ENCODE assay signal across 8 mouse cellular contexts in the genomic region with DNA sequence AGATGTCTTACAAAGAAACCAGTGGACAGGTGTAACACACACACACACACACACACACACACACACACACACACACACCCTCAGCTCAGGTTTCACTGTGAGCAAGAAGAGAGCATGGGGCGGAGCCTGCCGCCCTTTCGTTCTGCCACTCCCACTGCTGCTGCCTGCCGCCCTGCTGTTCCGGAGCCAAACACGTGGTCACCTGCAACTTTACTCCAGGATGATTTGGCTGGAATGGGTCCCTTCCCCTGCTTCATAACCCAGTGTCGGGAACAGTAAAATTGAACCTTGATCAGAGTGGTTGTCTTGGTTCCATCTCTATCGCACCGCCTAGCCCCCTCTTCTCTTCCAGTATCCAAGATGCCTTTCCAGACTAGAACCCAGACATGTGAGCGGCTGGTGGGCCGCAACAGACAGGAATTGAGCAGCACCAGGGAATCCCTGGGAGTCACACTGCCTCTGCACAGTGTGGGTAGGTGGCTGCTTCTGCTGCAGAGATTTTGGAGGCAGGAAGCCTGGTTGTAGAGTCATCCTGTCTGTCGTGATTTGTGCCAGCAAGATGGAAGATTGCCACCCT. TPM values are rescaled to one million over a fixed set of nuclear protein-coding genes. Genes with fewer than 3 reads are reported as not detected.
A peak's percentile ranks its signal among the peaks of the same experiment; 100 is the strongest.
DNase-seq lines count a peak whose midpoint lies in the region; ATAC-seq lines count a peak whose summit lies in the region.

No protein-coding gene starts in this region.

- no peak overlapping the region for H3K9ac ChIP-seq in hindbrain, embryonic 15.5 days
- H3K9ac ChIP-seq in midbrain, embryonic 15.5 days, result no peak overlapping the region

- peak; percentile 54; the same call in 1 of the 2 replicates for ATAC-seq in hindbrain, embryonic 15.5 days (ENCODE audit: low FRiP score, low read depth)
- ATAC-seq in midbrain, embryonic 15.5 days (replicated peaks), result no peak
- no peak for ATAC-seq in granulocyte monocyte progenitor cell, adult 5-6 weeks (replicated peaks; ENCODE audit: poor library complexity, severe bottlenecking)

- no peaks in the 10 kb centered on the region for H3K9me3 ChIP-seq in hindbrain, embryonic 15.5 days
- no peaks in the 10 kb centered on the region for H3K9me3 ChIP-seq in midbrain, embryonic 15.5 days

- no peak overlapping the region for H3K27ac ChIP-seq in hindbrain, embryonic 15.5 days (replicated peaks)
- no peak overlapping the region for H3K27ac ChIP-seq in midbrain, embryonic 15.5 days

- DNase-seq in adrenal gland, adult 2 months, result peak; percentile 65
- DNase-seq in adrenal gland, postnatal 4 days (ENCODE audit: low spot score in 2 of 2), result no peak
- peak; percentile 38 for DNase-seq in urinary bladder, postnatal 14 days (ENCODE audit: low spot score)
- DNase-seq in urinary bladder, adult 2 months (ENCODE audit: low spot score), result no peak
- DNase-seq in layer of hippocampus, postnatal 25 days (ENCODE audit: extremely low spot score in 1 of 2, low spot score in 1 of 2), result peak; percentile 17 to 18

- H3K4me2 ChIP-seq in hindbrain, embryonic 15.5 days, result peak overlapping the region; percentile 32; the same call in 1 of the 2 replicates
- peak overlapping the region; percentile 26 for H3K4me2 ChIP-seq in midbrain, embryonic 15.5 days

- no peak overlapping the region for H3K4me3 ChIP-seq in hindbrain, embryonic 15.5 days
- H3K4me3 ChIP-seq in midbrain, embryonic 15.5 days, result no peak overlapping the region

- H3K36me3 ChIP-seq in hindbrain, embryonic 15.5 days, result no peaks in the 10 kb centered on the region
- no peaks in the 10 kb centered on the region for H3K36me3 ChIP-seq in midbrain, embryonic 15.5 days (replicated peaks)

- H3K4me1 ChIP-seq in hindbrain, embryonic 15.5 days (replicated peaks), result peaks cover 3% of the 10 kb centered on the region; the same call in 1 of the 2 replicates
- H3K4me1 ChIP-seq in midbrain, embryonic 15.5 days, result peaks cover 4% of the 10 kb centered on the region; the same call in 1 of the 2 replicates

- no peaks in the 10 kb centered on the region for H3K27me3 ChIP-seq in hindbrain, embryonic 15.5 days
- H3K27me3 ChIP-seq in midbrain, embryonic 15.5 days (replicated peaks), result no peaks in the 10 kb centered on the region

- WGBS in hindbrain, embryonic 15.5 days, result 31% methylated on average over 12 of the region's 12 CpGs
- WGBS in midbrain, embryonic 15.5 days, result 34% methylated on average over 12 of the region's 12 CpGs

RNA-seq across cellular contexts. Expression of a gene that starts 59.4 kb away (rescaled TPM):
- total RNA-seq in adrenal gland, adult 2 months (2021), result 10 to 100 TPM; 11.4 to 15.8 TPM
- 9.8 and 12.0 TPM in 2 replicates for polyA plus RNA-seq in adrenal gland, adult 2 months (2012; rRNA removed)
- 10 to 100 TPM; 34.0 to 41.3 TPM for total RNA-seq in adrenal gland, postnatal 4 days (2021)
- polyA plus RNA-seq in urinary bladder, adult 2 months (2012; rRNA removed), result 7.1 and 10.4 TPM in 2 replicates
- 56.1 and 57.0 TPM in 2 replicates for polyA plus RNA-seq in hindbrain, embryonic 15.5 days (2015; fragmentation: Nextera tagmentation; extraction: Ambion mirVana)
- 10 to 100 TPM; 64.6 to 86.7 TPM for total RNA-seq in layer of hippocampus, postnatal 25 days (2021)
- polyA plus RNA-seq in midbrain, embryonic 15.5 days (2015; fragmentation: Nextera tagmentation; extraction: Ambion mirVana), result 62.7 and 65.7 TPM in 2 replicates
- 30.3 and 38.5 TPM in 2 replicates for total RNA-seq in granulocyte monocyte progenitor cell, adult 5-6 weeks (2014; fragmentation: Nextera tagmentation)
- 15.1 and 16.7 TPM in 2 replicates for total RNA-seq in granulocyte monocyte progenitor cell, adult 5-6 weeks (2017)

Comparison
In these comparisons a context has a peak if more than half of its experiments do, and no peak if none do; other contexts are left out.
1. DNase-seq: peak in adrenal gland, adult 2 months (single experiment), urinary bladder, postnatal 14 days (single experiment) and layer of hippocampus, postnatal 25 days (2 of 2); none in adrenal gland, postnatal 4 days (0 of 2) and urinary bladder, adult 2 months (single experiment).